Mouse (Mus musculus) heart, embryonic 10.5 days (tissue): ENCODE data around the gene Mzt1. TPM values are rescaled to one million over a fixed set of nuclear protein-coding genes. Genes with fewer than 3 reads are reported as not detected.
"Not testable (repeated sequence)": the region's sequence is repeated elsewhere in the genome, so short reads cannot be mapped to it uniquely, and the experiment has no call there.

Experiments
- DNase-seq: peaks from one replicate; pipeline ENCODE4 v3.0.0-alpha.2; 2017; ENCODE audit warnings: low spot score
- H3K27ac ChIP-seq: fragments of 300-500 bp; sonication (generic); 2 replicates; pipeline ENCODE4 v1.5.1; 2016; ENCODE audit warnings: mild to moderate bottlenecking
- H3K27me3 ChIP-seq: fragments of 300-500 bp; sonication (generic); 2 replicates; pipeline ENCODE4 v1.6.1; 2016; ENCODE audit warnings: mild to moderate bottlenecking; ENCODE audit not compliant: poor library complexity, insufficient read depth, severe bottlenecking
- H3K36me3 ChIP-seq: fragments of 300-500 bp; sonication (generic); 2 replicates; pipeline ENCODE4 v1.6.1; 2016; ENCODE audit warnings: mild to moderate bottlenecking, moderate library complexity
- H3K4me1 ChIP-seq: fragments of 300-500 bp; sonication (generic); 2 replicates; pipeline ENCODE4 v1.6.1; 2016; ENCODE audit warnings: mild to moderate bottlenecking
- H3K4me3 ChIP-seq: fragments of 300-500 bp; sonication (generic); 2 replicates; pipeline ENCODE4 v1.5.1; 2016; ENCODE audit warnings: mild to moderate bottlenecking, moderate library complexity
- H3K9me3 ChIP-seq: fragments of 300-500 bp; sonication (generic); 2 replicates; pipeline ENCODE4 v1.6.1; 2016; ENCODE audit warnings: mild to moderate bottlenecking, moderate library complexity
- WGBS: fragments of 180-500 bp; shearing (Covaris S2); methylation state at CpG from one replicate; pipeline ENCODE4 v1.1.7; 2016; 5-methylcytosine and 5-hydroxymethylcytosine counted together
- polyA plus RNA-seq: library from polyadenylated mRNA; unstranded; fragments of >200 nt; fragmentation: Nextera tagmentation; extraction: Ambion mirVana; gene quantifications from 2 replicates; pipeline ENCODE4 v1.2.1, GENCODE M21; 2016

The Mzt1 gene
- polyA plus RNA-seq, 1 experiment from 2014 or later = 92.2 TPM

DNA sequence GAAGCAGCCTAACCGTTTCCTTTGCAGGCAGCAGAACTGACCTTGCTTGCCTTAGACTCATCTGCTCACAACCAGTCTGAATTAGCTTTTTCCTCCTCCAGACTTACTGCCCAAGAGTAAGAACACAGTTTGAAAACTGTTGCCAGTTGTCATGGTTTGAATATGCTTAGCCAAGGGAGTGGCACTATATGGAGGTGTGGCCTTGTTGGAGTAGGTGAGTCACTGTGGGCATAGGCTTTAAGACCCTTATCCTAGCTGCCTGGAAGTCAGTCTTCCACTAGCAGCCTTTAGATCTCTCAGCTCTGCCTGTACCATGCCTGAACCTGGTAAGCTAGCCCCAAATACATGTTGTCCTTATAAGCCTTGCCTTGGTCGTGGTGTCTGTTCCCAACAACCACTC, 8.2 kb downstream of the Mzt1 start:
- H3K36me3 ChIP-seq = peaks cover 46% of the 10 kb centered on the region
- no peak overlapping the region for H3K4me3 ChIP-seq
- H3K9me3 ChIP-seq = no peaks in the 10 kb centered on the region
- no peak overlapping the region for H3K27ac ChIP-seq
- H3K27me3 ChIP-seq = no peaks in the 10 kb centered on the region
- WGBS = 91% methylated on average over 2 of the region's 2 CpGs
- H3K4me1 ChIP-seq = peaks cover 12% of the 10 kb centered on the region
- no peak for DNase-seq

DNA sequence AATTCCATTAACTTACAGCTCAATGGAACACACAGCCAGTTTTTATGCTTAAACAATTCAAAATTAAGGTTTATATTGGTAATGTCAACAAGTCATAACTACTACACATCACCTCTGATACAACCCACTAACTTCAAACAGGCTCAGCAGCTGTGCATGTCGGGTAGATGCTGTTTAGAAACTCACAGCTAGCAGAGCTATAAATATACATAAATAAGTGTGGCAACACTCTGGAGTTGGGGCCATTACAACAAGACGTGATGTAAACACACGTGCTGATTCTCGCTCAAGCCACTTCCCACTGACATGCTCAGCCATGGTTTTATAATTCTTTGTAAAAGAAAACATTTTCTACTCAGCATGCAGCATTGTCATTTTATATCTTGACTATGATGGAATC, 9.9 kb downstream of the Mzt1 start:
- Histone ChIP-seq H3K4me3 (no peak overlapping the region), H3K27ac (no peak overlapping the region), H3K9me3 (no peaks in the 10 kb centered on the region), H3K4me1 (peaks cover under 1% of the 10 kb centered on the region; the same call in 1 of the 2 replicates), H3K27me3 (no peaks in the 10 kb centered on the region), H3K36me3 (peaks cover 51% of the 10 kb centered on the region)
- WGBS = 76% methylated on average over 4 of the region's 4 CpGs
- no peak for DNase-seq

DNA sequence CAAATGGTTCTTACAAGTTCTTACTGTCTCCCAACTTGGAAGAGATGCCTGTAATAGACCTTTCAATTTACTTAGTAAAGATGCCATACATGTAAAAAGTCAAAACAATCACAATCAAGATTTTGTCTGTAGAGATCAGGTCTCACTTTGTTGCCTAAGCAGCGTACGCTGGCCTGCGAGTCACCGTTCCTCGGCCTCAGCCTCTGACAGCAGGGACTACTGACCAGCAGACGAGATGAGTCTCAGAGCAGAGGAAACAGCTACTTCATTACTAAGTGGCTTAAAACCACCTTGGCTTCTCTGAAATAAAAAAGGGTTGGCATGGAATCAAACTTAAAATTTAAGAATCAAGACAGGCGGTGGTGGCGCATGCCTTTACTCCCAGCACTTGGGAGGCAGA, 11.1 kb downstream of the Mzt1 start:
- not testable (repeated sequence) for DNase-seq, H3K27ac ChIP-seq, H3K9me3 ChIP-seq, H3K27me3 ChIP-seq, H3K4me3 ChIP-seq, H3K4me1 ChIP-seq
- H3K36me3 ChIP-seq = peaks cover 51% of the 10 kb centered on the region
- WGBS = 90% methylated on average over 8 of the region's 8 CpGs

GRCm38 (mm10) chr14:99032596-99032995, 13.3 kb downstream of the Mzt1 start:
- no peak for DNase-seq
- no peaks in the 10 kb centered on the region for H3K27me3 ChIP-seq
- H3K27ac ChIP-seq = no peak overlapping the region
- peaks cover 31% of the 10 kb centered on the region for H3K36me3 ChIP-seq
- no peaks in the 10 kb centered on the region for H3K9me3 ChIP-seq
- 72% methylated on average over 5 of the region's 5 CpGs for WGBS
- no peak overlapping the region for H3K4me3 ChIP-seq
- H3K4me1 ChIP-seq = peaks cover 7% of the 10 kb centered on the region; the same call in 1 of the 2 replicates

GRCm38 (mm10) chr14:99031337-99031873, 14.5 kb downstream of the Mzt1 start:
- peaks cover 7% of the 10 kb centered on the region; the same call in 1 of the 2 replicates for H3K4me1 ChIP-seq
- 85% methylated on average over 5 of the region's 5 CpGs for WGBS
- H3K27me3 ChIP-seq = no peaks in the 10 kb centered on the region
- H3K36me3 ChIP-seq = peaks cover 30% of the 10 kb centered on the region
- H3K9me3 ChIP-seq = no peaks in the 10 kb centered on the region
- no peak overlapping the region for H3K4me3 ChIP-seq
- H3K27ac ChIP-seq = no peak overlapping the region
- DNase-seq = no peak

DNA sequence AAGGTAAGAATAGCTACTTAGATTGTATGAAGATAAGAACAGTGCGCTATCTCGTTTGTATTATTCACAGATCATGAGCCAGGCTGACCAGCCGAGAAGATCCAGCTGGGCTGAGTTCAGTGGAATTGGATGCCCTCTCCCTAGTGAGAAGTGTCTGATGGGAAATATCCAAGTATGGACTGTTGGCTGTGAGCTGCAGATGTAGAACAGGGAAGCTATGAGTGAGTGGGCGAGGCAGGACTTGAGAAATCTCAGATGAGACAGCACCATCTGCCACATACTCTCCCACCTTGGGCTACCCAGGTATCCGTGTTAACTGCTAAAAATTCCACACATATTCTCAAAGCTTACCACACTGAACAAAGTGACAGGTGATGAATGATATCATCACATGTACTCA, 15.9 kb downstream of the Mzt1 start:
- Histone ChIP-seq H3K27me3 (no peaks in the 10 kb centered on the region), H3K4me3 (no peak overlapping the region), H3K27ac (no peak overlapping the region), H3K9me3 (no peaks in the 10 kb centered on the region), H3K4me1 (peaks cover 7% of the 10 kb centered on the region; the same call in 1 of the 2 replicates), H3K36me3 (peaks cover 16% of the 10 kb centered on the region)
- DNase-seq = no peak
- 59% methylated on average over 5 of the region's 5 CpGs for WGBS

GRCm38 (mm10) chr14:99022346-99023086, 23.4 kb downstream of the Mzt1 start:
- H3K9me3 ChIP-seq = no peaks in the 10 kb centered on the region
- peak overlapping the region; percentile 42 for H3K4me3 ChIP-seq
- peak overlapping the region; percentile 32; the same call in 1 of the 2 replicates for H3K27ac ChIP-seq
- WGBS = 45% methylated on average over 12 of the region's 12 CpGs
- H3K27me3 ChIP-seq = no peaks in the 10 kb centered on the region
- no peaks in the 10 kb centered on the region for H3K36me3 ChIP-seq
- peaks cover 24% of the 10 kb centered on the region for H3K4me1 ChIP-seq
- no peak for DNase-seq

DNA sequence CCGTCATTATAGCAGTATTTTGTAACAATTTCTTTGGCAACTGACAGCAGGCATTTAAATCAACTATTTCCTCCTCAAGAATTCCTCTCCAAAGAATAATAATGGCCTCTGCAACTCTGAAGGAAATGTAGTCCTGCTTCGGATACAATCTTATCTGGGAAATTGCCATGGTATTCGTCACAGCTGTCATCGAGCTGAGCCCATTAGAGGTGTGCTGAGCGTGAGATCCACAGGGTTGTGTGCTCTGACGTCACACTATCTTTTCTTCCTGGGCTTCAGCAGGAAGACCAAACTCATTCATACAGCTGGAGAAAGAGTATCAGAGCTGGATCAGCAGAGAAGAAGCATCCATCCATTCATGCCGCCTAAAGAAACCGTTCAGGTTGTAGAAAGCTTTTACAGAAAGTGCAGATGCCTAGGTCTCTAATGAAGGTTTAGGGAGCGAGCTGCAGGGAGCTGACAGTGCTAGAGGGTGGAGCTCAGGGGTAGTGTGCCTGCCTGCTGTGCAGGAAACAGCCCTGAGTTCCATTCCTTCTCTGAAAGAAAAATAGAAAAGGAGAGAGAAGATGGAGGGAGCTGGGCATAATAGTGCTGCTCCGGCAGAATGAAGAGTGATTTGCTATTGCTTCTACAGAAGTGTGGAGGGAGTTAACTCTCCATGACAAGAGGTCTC, 26.7 kb downstream of the Mzt1 start:
- Histone ChIP-seq H3K4me3 (peak overlapping the region; percentile 29), H3K27me3 (no peaks in the 10 kb centered on the region), H3K4me1 (peaks cover 32% of the 10 kb centered on the region), H3K27ac (peak overlapping the region; percentile 71), H3K36me3 (no peaks in the 10 kb centered on the region), H3K9me3 (no peaks in the 10 kb centered on the region)
- 11% methylated on average over 10 of the region's 10 CpGs for WGBS
- DNase-seq = peak; percentile 88

DNA sequence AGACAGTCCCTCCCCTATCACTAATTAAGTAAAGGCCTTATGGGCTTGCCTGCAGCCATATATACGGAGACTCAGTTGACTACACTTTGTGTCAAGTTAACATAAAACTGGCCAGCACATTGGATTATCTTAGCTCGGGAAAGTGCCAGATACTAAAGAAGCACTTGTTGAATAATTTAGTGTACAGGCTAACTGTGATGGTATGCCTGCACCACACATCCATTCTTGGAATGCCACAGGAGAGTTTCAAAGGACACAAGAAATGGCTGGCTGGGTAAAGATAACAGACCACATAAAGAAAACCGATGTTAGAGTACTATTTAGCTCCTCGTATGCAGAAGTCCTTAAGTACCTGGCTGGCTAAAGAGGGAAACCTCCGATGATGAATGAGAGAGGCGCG, 27.2 kb downstream of the Mzt1 start:
- Histone ChIP-seq H3K27ac (peak overlapping the region; percentile 71), H3K27me3 (no peaks in the 10 kb centered on the region), H3K4me3 (peak overlapping the region; percentile 29; the same call in 1 of the 2 replicates), H3K9me3 (no peaks in the 10 kb centered on the region), H3K4me1 (peaks cover 32% of the 10 kb centered on the region), H3K36me3 (no peaks in the 10 kb centered on the region)
- 21% methylated on average over 7 of the region's 7 CpGs for WGBS
- no peak for DNase-seq

- DNase-seq = no peak
- Histone ChIP-seq H3K9me3 (no peaks in the 10 kb centered on the region), H3K4me3 (no peak overlapping the region), H3K27me3 (no peaks in the 10 kb centered on the region), H3K27ac (peak overlapping the region; percentile 88), H3K4me1 (peaks cover 10% of the 10 kb centered on the region), H3K36me3 (no peaks in the 10 kb centered on the region)
- 16% methylated on average over 2 of the region's 2 CpGs for WGBS
Observed at GRCm38 (mm10) chr14:99010920-99011313, 35.0 kb downstream of the Mzt1 start.

DNA sequence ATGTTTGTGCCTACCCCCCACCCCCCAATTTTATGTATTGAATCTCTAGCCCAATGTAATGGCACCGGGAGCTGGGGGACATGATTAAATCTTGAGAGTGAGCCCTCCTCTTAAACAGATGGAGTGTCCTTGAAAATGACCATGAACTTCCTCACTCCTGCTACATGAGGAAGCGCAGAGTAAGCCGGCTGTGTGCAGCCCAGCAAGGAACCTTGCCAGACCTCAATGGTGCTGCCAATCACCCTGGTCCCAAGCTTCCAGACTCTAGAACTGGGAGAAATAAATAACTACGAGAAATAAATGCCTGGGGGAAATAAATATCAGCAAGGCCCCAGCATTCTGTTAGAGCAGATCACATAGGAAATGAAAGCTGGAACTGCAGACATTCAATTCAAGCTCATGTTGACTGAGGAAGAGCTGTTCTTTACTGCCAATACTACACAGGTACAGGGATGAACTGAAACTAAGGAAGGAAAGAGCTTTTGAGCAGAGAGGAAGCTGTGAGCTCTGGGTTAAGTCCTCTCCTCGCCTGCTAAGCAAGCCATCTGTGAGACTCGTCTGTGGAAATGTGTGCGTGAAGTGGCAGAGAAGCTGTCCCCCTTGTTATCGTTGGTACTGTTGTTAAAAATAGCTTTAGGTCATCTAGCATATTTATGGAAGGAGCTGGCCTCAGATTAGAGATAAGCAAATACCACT, 35.6 kb downstream of the Mzt1 start:
- no peak overlapping the region for H3K4me3 ChIP-seq
- 30% methylated on average over 8 of the region's 8 CpGs for WGBS
- DNase-seq = no peak
- no peaks in the 10 kb centered on the region for H3K36me3 ChIP-seq
- H3K4me1 ChIP-seq = peaks cover 10% of the 10 kb centered on the region
- no peaks in the 10 kb centered on the region for H3K27me3 ChIP-seq
- no peaks in the 10 kb centered on the region for H3K9me3 ChIP-seq
- H3K27ac ChIP-seq = peak overlapping the region; percentile 88

GRCm38 (mm10) chr14:98994218-98994617, 51.7 kb downstream of the Mzt1 start, which contains the start of gene Rpl36a-ps1:
Gene Rpl36a-ps1, minus strand, starts transcription at chr14:98994318.
- Histone ChIP-seq H3K36me3 (no peaks in the 10 kb centered on the region), H3K4me1 (no peaks in the 10 kb centered on the region), H3K9me3 (no peaks in the 10 kb centered on the region), H3K4me3 (no peak within 1 kb of the TSS), H3K27me3 (no peaks in the 10 kb centered on the region), H3K27ac (no peak within 1 kb of the TSS)
- no peak for DNase-seq
- WGBS = 96% methylated on average over 7 of the region's 7 CpGs

DNA sequence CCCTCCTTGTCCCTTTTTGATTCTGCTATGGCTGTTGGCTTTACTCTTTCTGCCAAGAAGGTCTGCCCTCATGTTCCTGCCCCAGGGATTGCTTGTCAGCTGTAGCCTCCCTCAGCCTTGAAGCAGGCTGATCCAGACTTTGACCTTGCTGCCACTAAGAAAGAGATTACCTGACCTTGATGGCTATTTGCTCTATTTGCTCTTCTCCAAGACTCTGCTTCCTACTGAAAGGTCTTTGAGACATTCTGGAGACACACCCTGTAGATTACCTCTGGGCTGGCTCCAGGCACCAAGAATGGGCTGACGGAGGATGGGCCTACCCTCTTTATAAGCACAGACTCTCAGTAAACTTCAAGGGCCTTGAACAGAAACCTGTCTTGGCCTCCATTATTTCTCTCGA, 53.5 kb downstream of the Mzt1 start:
- 86% methylated on average over 2 of the region's 2 CpGs for WGBS
- Histone ChIP-seq H3K36me3 (no peaks in the 10 kb centered on the region), H3K27me3 (no peaks in the 10 kb centered on the region), H3K9me3 (no peaks in the 10 kb centered on the region), H3K4me1 (no peaks in the 10 kb centered on the region), H3K27ac (no peak overlapping the region), H3K4me3 (no peak overlapping the region)
- no peak for DNase-seq
